Mouse (Mus musculus) lung, postnatal 4 days (tissue): ENCODE measurements around the gene Phf2.

ENCODE experiments used
- DNase-seq, 2 experiments: peaks; one replicate each; pipeline ENCODE4 v3.0.0; 2021

Gene Phf2

DNA sequence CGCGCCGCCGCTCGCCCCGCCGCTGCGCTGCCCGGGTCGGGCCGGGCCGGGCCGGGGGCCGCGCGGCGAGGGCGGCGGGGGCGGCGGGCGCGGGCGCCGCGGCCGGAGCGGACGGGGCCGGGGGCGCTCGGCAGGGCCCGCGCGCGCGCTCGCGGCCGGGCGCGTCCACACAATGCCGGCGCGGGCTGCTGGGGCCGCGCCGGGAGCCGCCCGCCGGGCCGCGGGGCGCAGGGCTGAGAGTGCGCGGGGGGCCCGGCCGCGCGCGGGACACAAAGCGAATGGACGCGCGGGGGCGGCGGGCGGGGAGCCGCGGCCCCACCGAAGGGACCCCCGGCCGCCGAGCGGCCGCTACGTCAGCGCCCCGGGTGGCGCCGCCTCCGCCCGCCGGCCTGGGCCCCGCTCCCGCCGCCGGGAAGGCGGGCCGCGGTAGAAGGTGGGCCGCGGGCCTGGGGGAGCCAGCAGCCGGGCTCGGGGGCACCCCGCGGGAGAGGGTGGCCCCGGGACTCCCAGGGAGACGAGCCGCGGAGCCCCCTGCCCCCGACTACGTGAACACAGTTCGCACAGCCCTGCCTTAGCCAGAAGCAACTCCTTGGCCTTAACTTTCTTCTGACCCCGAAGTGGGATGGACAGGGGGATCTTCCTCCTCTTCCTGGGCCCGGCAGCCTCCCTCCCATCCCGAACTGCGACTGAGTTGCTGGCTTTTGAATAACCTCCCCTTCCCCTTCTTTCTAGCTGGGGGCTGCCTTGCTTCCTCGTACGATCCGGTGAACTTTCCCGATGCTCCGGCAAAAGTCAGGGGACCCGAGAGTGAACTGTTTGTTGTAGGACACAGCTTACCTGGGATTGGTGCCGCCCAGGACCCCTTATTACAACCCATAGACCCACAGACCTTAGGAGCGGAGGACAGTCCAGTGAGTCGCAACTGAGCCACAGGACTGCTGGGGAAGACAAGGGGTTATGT, at the start of gene Phf2:
Phf2 (minus strand) TSS at position 349 of the 961 bp plus-strand sequence.
- peak; percentile 69 to 72 for DNase-seq

DNA sequence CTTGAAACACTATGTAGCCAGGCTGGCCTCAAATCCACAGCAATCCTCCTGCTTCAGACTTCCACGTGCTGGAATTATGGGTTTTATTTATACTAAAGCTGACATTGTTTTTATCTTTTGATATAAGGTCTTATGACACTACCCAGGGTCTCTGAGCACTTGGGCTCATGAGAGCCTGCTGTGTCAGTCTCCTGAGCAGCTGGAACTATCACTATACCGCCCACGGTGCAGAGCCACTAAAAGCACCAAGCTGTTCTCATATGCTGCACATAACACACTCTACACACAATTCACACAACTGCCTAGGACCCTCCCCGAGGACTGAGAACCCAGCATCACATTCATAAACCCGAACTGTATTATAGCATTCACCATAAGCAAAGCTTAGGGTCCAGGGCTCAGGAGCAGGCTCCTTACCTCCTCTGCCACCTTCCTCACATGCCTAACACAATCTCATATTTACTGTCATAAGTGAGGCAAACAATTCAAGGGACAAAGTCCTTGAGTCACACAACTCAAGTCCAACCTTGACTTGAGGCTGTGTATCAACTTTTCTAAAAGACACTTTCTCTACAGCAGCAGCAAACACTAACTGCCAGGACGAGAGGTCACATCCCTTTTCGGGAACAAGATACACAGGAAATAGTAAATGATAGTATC, 49.0 kb upstream of the Phf2 start:
- DNase-seq, result no peak

DNA sequence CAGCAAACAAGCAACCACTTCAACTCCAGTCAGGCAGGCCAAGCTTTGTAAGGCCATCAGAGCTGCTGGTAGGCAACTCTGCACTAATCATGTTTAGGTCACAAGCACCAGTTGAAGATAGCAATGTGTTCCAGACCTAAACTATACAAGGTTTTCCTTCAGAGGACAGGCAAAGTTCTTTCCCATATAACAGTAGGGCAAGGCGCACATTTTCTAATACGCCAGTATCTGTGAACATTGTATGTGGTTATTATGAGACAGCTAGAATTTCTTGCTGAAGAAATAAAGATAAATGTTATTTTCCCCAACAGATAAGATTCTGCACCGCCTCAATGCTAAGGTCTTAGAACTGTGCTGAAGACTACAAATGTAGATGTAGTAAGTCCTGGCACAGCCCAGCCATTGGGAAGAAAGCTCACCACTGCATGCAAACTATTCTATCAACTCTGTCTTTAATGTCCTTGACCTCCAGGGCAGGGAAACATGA, 46.2 kb upstream of the Phf2 start:
- DNase-seq, result no peak

DNA sequence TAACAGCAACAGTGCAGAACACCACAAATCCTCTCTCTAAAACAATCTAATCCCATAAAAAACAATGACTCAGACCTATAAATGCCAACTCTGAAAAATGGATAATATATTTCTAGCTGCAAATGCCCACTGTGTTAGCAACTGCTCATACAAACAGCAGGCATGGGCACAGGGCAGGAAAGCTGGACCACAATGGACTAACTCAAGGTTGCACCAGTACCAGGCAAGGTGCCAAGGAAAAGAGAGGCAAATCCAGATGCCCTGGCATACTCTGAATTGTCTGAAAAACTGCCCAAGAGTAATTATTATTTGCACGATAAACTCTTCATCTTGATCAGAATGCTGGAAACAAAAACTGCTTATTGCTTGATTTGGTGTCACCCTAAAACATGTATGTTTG, 42.8 kb upstream of the Phf2 start:
- no peak for DNase-seq

DNA sequence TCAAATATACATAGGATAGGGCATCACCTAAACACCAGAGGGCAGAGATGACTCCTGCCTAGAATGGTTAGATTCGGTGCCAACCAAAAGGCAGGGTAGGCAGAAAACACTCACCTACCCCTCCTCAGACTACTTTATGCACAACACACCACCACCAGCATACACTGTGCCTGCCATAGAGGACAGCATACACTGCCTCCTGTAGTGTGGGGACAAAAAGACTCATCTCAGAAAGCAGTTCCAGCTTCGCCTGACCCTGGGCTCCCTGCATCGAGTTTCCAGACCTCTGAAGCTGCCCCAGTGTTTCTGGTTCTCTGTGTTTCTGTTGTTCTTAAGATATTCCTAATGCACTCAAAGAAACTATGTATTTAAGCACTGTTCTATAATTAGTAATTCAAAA, 42.2 kb upstream of the Phf2 start:
- DNase-seq, result no peak

DNA sequence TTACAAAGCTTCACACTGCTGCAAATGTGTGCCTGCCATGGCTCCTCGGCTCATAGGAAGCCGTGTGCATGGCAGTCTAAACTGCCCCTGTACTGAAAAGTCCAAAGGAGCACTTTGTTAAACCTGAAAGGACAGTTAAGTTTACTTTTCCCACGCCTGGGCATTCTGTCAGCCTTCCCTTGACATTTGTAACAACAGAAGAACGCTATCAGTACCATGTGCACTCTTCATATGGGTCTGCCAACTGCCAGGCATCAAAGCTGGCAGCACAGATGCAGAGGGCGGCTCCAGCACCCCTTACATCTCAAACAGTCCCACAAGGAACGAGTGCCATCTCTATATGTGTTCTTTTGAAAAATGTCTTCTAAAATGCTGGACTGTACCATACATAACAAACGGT, 40.5 kb upstream of the Phf2 start:
- DNase-seq, result no peak

DNA sequence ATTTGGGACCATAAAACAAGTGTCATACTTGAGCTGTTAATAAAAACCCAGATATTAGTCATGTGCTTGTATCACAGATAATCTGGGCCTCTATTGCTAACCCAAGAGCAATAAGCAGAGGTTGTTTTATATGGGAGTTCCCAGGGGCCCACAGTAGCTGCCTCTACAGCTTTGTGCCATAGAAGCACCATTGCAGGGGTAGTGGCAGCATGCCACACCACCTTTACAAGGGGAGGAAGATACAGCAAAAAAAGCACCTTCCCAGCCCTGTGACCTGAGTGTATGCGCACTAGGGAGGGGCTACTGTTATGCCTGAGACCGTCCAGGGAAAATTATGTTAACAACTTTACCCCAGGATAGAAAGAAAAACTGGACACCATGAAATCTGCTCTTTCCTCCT, 34.5 kb upstream of the Phf2 start:
- no peak for DNase-seq

DNA sequence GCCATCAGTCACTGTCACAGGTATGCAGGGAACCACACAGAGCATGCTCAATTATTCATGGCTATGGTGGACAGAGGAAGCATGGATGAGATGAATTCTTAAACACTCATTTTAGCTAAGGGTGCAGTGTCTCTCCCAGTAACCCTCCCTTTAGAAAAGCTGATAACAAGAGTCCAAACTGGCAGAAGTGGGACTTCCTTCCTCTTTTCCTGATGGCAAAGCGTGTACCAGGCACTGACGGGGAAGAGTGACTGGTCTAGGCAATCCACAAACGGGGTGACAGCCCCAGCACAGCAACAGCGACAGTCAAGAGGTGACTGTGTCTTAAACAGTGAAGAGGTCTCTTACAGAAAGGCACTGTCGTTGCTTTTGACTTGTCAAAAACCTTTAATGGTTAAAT, 24.5 kb upstream of the Phf2 start:
- no peak for DNase-seq

DNA sequence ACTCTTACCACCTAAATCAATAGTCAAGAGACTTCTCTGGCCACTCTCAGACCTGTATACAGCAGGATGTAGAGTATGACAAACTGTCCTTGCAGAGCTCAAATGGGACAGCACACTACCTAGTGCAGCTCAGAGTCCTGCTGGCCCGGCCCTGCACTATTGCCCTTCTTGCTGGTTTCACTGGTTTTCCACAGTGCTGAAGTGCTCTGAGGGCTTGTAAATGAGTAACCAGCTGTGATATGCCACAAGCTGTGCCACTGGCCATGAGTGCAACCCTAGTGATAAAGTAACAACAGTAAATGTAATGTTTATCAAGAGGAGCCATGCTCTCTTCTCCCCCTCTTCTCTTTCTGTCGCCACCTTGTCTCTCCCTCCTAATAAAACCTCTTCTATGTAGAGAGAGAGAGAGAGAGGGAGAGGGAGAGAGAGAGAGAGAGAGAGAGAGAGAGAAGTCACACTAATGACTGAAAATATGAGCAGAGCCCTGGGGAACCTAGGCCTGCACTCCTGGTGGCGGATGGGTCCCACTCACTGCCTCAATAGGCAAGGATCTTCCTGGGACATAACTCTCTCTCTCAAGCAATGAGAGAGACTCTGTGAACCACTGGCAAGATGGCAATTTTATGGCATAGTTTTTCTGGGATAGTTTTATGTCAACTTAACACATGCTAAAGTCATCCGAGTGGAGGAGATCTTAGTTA, 19.5 kb upstream of the Phf2 start:
- peak in 1 of 2 experiments; percentile 31 for DNase-seq

DNA sequence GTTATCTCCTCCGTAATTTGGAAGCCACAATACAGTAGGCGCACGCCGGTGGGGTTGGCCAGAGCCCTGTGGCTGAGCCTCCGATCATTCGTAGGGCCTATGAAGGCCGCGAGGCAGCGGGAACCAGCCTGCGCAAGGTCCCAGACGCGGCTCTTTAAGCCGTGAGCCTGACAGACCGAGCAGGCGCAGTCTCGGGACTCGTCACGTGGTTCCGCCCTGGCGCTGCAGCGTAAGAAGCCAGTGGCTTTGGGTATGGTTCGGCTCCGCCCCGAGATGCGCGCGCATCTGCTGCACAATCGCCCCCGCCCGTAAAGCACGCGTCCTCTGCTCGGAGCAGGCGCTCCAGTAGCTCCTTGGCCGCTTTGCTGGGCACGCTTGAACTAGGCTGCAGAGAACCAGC, 7.6 kb upstream of the Phf2 start:
- DNase-seq, result peak; percentile 99

DNA sequence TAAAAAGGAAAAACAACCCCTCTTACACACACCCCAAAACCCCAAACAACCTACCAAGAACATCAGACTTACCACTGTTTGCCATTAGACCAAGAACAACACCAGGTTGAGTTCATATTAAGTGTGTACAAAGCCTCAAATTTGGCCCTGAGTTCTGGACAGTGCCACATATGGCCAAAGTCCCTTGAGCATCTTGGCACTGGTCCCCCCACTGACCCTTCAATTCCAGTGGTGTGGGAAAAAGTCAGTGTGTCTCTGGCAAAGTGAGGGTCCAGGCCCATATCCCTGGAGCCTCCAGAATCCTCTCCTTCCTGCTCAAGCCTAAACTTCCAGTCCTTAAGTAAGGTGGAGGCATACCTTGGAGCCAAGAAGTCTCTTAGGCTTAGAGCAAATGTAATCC, 6.9 kb upstream of the Phf2 start:
- DNase-seq, result no peak

DNA sequence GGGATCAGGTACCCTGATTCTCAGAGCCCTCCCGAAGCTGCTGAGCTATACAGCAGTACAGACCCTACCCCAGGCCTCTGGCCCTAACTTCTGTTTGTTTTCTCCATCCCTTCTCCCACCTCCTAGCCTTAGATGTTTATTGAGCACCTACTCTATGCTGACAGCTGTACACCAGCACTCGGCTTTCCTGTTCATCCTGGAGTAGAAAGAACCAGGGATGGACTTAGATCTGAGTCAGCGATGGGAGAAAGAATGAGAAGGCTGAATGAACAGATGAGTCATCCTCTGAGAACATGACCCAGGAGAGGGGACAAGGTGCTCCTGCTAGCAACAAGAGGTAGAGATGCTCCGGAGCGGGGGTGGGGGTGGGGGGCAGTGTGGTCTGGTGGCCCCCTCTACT, 1.8 kb upstream of the Phf2 start:
- no peak for DNase-seq

DNA sequence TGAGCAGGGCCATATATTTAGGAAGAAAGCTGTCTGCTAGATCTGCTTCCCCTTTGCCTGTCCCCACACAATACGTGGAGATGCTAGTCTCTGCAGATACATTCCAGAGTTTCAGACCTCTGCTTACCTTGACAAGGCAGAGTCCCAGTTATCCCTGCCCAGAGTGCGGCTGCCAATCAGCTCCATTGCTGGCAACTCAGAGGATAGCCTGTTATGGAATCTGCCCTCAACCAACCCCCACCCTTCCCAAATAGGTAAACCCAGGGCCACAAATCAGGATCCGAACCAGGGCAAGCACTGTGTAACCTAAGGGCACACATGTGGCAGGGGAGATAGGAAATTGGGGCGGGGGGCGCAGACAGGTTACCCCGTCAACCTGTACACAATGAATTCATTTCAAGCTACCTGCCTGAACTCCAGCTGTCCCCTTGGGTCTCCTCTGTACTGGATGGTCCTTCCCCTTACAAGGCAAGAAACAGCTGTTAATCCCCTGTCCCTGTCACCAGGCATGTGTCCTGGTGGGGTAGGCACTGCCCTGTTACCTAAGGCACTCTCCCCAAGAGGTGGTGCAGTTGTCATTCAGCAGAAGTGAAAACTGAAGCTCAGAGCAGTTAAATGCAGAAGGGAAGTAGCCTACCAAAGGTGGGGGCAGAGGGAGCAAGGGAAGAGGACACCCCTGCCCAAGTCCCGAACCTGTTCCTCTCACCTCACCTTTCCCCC, 1.1 kb upstream of the Phf2 start:
- peak; percentile 25 to 32 for DNase-seq

DNA sequence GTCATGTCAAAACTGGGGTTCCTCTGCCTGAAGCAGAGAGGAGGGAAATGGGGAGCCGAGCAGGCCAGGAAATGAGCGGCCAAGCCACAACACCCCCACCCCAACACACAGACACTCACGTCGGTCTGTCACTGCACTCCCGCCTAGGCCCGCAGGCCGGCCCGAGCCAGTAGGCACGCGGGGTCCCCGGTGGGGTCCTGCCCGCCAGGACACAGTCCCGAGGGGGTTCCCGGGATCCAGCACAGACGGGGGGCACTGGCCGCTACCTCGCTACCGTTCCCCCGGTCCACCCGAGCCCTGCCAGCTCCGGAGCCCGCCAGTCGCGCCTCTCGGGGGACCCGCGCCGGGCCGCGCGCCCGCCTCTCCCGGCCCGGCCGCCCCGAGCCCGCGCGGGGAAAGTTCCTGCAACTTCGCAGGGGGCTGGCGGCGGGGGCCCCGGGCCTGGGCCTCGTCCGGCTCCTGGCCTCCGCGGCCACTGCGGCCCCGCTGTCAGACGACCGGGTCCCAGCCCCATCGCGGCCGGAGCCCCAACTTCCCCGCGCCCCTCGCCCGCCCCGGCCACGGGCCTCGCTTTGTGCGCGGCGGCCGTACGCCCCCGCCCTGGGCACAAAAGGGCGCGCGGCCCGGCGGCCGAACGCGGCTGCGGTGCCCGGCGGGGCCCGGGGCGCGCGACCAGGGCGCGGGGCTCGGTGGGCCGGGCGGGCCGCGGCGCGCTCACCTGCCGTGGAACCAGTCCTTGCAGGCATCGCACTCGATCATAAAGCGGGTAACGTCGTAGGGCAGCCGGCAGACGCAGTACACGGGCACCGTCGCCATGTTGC, 759 bp downstream of the Phf2 start:
- DNase-seq, result peak; percentile 70 to 74

DNA sequence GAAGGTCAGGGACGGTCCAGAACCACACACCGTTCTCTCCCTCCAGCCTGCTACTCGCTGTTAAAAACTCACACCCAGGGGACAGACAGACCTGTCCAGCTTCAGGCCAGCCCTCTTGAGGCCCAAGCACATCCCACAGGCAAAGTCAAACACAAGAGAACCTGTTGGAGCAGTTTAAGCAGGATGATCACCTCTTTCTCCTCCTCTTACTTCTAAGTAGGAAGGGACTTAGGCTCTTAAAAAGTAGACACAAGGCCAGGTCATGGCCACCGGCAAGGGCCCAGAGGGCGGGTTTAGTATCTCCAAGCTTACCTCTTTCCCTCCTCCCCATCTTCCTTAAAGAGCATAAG, 1.3 kb downstream of the Phf2 start:
- peak in 1 of 2 experiments; percentile 56 for DNase-seq

DNA sequence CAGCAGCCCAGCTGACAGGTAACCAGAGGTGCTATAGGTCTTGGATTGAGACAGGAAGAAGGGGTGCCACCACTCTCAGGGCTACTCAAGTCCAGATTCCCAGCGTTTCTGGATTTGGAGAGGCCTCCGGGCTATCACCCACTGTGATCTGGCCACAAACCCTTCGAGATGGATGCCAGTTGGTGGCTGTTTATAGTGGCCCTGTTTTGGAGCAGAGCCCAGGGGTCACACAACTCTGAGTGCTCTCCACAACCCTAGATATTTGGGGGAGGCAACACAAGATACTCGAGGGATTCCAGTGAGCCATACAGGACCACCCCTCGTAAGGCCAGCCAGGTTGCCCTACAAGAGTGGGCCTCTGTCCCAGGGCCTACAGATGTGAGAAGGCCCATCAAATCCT, 1.8 kb downstream of the Phf2 start:
- peak in 1 of 2 experiments; percentile 15 for DNase-seq

DNA sequence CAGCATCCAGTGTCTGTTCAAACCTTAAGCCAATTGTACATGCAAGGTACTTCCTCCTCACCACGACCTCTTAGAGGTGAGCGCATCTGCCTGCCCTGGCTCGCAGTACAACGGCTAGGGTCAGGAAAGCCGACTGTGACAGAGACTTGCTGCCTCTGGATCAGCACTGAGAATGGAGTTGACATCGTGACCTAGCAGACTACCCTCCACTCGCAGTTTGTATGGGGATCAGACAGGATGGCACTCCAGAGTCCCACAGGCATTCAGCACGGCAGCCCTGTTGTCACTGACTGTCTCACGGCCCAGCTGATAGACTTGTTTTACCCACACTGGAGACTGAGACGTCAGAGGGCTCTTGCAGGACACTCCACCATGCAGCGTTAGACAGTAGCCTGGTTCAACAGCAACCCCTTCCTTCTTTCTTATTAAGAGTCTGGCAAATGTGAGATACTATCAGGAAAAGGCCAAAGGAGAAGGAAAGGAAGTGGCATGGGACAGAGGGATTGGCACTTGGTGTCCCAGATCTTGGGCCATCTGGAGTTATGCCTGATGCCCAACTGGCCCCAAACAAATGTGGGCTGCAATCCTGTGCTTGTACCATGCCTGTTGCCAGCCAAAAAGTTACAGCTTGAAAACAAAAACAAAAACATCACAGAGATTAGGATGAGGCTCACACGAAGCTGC, 6.1 kb downstream of the Phf2 start:
- peak in 1 of 2 experiments; percentile 20 for DNase-seq

DNA sequence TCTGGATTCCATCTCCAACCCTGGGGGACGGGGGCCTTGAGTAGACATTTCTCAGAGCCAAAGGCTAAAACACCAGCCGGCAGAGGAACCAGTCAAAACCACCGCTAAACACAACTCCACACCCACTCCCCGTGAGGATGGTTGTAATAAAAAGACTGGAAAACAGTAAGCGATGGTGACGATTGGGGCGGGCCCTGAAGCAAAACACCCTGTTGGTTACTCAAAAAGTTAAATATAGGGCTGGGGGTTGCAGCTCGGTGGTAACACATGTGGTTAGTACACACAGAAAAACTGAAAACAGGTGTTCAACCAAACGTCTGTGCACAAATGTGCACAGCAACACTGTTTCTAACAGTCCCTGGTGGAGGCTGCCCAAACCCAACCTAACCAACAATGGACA, 7.4 kb downstream of the Phf2 start:
- no peak for DNase-seq

DNA sequence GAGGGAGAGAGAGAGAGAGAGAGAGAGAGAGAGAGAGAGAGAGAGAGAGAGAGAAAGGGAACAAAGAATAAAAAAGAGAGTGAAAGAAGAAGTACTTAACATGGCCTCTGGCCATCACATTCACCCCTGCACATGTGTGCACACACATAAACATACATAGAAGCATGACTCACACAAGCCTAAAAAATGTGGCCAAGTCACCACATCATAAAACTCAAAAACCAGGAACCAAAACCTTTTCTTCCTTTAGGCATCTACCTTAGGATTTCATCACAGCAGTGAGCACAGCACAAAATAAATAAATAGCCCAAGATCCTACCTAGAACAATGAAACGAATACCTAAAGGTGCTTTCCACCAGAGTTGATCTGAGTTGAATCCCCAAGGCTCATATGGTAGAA, 9.0 kb downstream of the Phf2 start:
- DNase-seq, result no peak

DNA sequence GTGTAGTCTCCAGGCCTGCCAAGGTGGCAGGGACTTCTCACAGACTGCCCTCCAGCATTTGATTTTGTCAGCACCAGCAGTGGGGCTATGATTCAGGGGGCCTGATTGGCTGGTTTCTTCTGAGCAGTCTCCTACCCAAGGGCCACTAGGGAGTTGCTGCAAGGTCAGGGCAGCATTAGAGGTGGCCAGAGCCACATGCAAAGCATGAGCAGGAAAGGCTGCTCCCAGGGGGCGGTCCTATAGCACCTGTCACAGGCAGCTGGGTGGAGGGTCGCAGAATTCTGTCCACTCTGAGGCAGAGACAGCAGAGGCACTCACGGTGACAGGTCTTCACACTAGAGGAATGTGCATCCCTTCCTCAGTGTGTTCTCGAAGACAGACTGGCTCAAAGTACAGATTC, 12.1 kb downstream of the Phf2 start:
- no peak for DNase-seq

DNA sequence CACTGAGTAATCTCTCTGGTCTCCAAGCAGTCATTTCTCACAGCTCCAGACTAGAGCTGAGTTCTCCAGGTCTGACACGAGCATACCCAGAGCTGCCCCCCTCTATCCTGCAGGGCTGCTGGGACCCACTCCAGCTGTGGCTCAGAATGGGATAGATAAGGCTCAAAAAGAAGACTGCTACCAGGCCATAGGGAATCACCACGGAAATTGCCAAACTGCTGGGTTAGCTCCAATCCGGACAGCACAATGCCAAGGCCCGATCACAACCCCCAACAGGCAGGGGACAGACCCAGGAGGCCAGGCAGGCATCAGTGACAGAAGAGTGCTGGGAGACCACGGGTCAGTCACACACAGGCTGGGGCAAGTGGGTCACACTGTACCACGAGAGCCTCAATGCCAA, 12.9 kb downstream of the Phf2 start:
- peak in 1 of 2 experiments; percentile 70 for DNase-seq
